Mouse (Mus musculus) embryo, embryonic 10.5 days (tissue): ENCODE data around the gene Bricd5.

ENCODE experiments used
- DNase-seq: peaks from one replicate; pipeline ENCODE4 v3.0.0-alpha.2; 2015; ENCODE audit warnings: low spot score

Bricd5 gene

GRCm38 (mm10) chr17:24462932-24463331, 10.8 kb upstream of the Bricd5 start:
- no peak for DNase-seq

- no peak for DNase-seq
Measured at GRCm38 (mm10) chr17:24463374-24464133, 10.1 kb upstream of the Bricd5 start.

- DNase-seq: no peak
Measured at GRCm38 (mm10) chr17:24468636-24469246, 4.9 kb upstream of the Bricd5 start.

- DNase-seq: no peak
Measured at GRCm38 (mm10) chr17:24469336-24469909, 4.3 kb upstream of the Bricd5 start.

- peak; percentile 97 for DNase-seq
Measured at GRCm38 (mm10) chr17:24469910-24470602, 3.6 kb upstream of the Bricd5 start, which contains the start of the genes E4f1 and Pgp. E4f1 (minus strand) TSS chr17:24470313. Pgp (plus strand) TSS chr17:24470392.

- peak; percentile 34 for DNase-seq
Measured at GRCm38 (mm10) chr17:24470701-24471527, 2.8 kb upstream of the Bricd5 start.

- DNase-seq: no peak
Measured at GRCm38 (mm10) chr17:24472512-24472911, 1.2 kb upstream of the Bricd5 start.

- DNase-seq: no peak
Measured at GRCm38 (mm10) chr17:24474557-24474956, 873 bp downstream of the Bricd5 start.

- no peak for DNase-seq
Measured at GRCm38 (mm10) chr17:24475586-24475985, 1.9 kb downstream of the Bricd5 start.

- no peak for DNase-seq
Measured at GRCm38 (mm10) chr17:24476022-24476776, 2.5 kb downstream of the Bricd5 start.

- DNase-seq: no peak
Measured at GRCm38 (mm10) chr17:24477053-24477984, 3.6 kb downstream of the Bricd5 start.

- DNase-seq: no peak
Measured at GRCm38 (mm10) chr17:24477985-24478600, 4.4 kb downstream of the Bricd5 start.

- peak; percentile 98 for DNase-seq
Measured at GRCm38 (mm10) chr17:24478663-24479380, 5.1 kb downstream of the Bricd5 start, which contains the start of gene Mlst8. Mlst8 (minus strand) TSS chr17:24479078.

- DNase-seq: no peak
Measured at GRCm38 (mm10) chr17:24479431-24479830, 5.7 kb downstream of the Bricd5 start.

GRCm38 (mm10) chr17:24480201-24480826, 6.6 kb downstream of the Bricd5 start:
- DNase-seq: no peak

GRCm38 (mm10) chr17:24481027-24481815, 7.5 kb downstream of the Bricd5 start:
- DNase-seq: no peak

GRCm38 (mm10) chr17:24483495-24483894, 9.8 kb downstream of the Bricd5 start:
- DNase-seq: no peak
